Mouse (Mus musculus) ovary, postnatal 36 days (tissue): ENCODE measurements around the gene Vipr2.

Experiments
- DNase-seq: peaks from one replicate; pipeline ENCODE4 v3.0.0; 2022; ENCODE audit warnings: low spot score, mixed read lengths

Gene Vipr2

GRCm38 (mm10) chr12:116159223-116159622 is 81.7 kb downstream of the Vipr2 start:
- DNase-seq = no peak

- no peak for DNase-seq
Observed at GRCm38 (mm10) chr12:116159695-116160094, 82.2 kb downstream of the Vipr2 start.

GRCm38 (mm10) chr12:116165368-116165767 is 87.8 kb downstream of the Vipr2 start:
- no peak for DNase-seq

GRCm38 (mm10) chr12:116169666-116170065 is 92.1 kb downstream of the Vipr2 start:
- DNase-seq = no peak

GRCm38 (mm10) chr12:116176930-116177329 is 99.4 kb downstream of the Vipr2 start:
- DNase-seq = no peak

GRCm38 (mm10) chr12:116181436-116182050 is 104.0 kb downstream of the Vipr2 start:
- no peak for DNase-seq

GRCm38 (mm10) chr12:116182376-116182775 is 104.8 kb downstream of the Vipr2 start:
- no peak for DNase-seq

GRCm38 (mm10) chr12:116183212-116183935 is 105.8 kb downstream of the Vipr2 start:
- no peak for DNase-seq

GRCm38 (mm10) chr12:116193952-116194351 is 116.4 kb downstream of the Vipr2 start:
- no peak for DNase-seq

- DNase-seq = no peak
Observed at GRCm38 (mm10) chr12:116194641-116195040, 117.1 kb downstream of the Vipr2 start.
